Mouse (Mus musculus) stomach, postnatal 0 days (tissue): ENCODE measurements around the gene Lgals8. TPM values are rescaled to one million over a fixed set of nuclear protein-coding genes. Genes with fewer than 3 reads are reported as not detected.
A peak's percentile ranks its signal among the peaks of the same experiment; 100 is the strongest.

ENCODE experiments used
- ATAC-seq: fragments of 200-750 bp; cut with Nextera tagmentation; 2 replicates; pipeline ENCODE4 v1.8.0; 2017; ENCODE audit not compliant: low FRiP score, low TSS enrichment
- DNase-seq: peaks from one replicate; pipeline ENCODE4 v3.0.0-alpha.2; 2016; ENCODE audit warnings: low spot score
- H3K27ac ChIP-seq: fragments of 300-500 bp; sonication (generic); replicated peaks from 2 replicates; pipeline ENCODE4 v1.5.1; 2014; ENCODE audit warnings: mild to moderate bottlenecking, control low read depth
- H3K27me3 ChIP-seq: fragments of 300-500 bp; sonication (generic); 2 replicates; pipeline ENCODE4 v1.6.1; 2014; ENCODE audit warnings: low read length; ENCODE audit not compliant: control insufficient read depth, insufficient read depth
- H3K36me3 ChIP-seq: fragments of 300-500 bp; sonication (generic); 2 replicates; pipeline ENCODE4 v1.6.1; 2014; ENCODE audit warnings: low read length, mixed read lengths; ENCODE audit not compliant: control insufficient read depth, insufficient read depth
- H3K4me1 ChIP-seq: fragments of 300-500 bp; sonication (generic); replicated peaks from 2 replicates; pipeline ENCODE4 v1.6.1; 2014; ENCODE audit warnings: antibody characterized with exemption; ENCODE audit not compliant: control insufficient read depth, insufficient read depth
- H3K4me2 ChIP-seq: fragments of 300-500 bp; sonication (generic); replicated peaks from 2 replicates; pipeline ENCODE4 v1.6.1; 2014; ENCODE audit warnings: low read depth, mild to moderate bottlenecking, control low read depth, moderate library complexity
- H3K4me3 ChIP-seq: fragments of 300-500 bp; sonication (generic); 2 replicates; pipeline ENCODE4 v1.5.1; 2014; ENCODE audit warnings: low read depth, low read length, control low read depth
- H3K9ac ChIP-seq: fragments of 300-500 bp; sonication (generic); 2 replicates; pipeline ENCODE4 v1.6.1; 2014; ENCODE audit warnings: mild to moderate bottlenecking, low read length, control low read depth, mixed read lengths
- H3K9me3 ChIP-seq: fragments of 300-500 bp; sonication (generic); 2 replicates; pipeline ENCODE4 v1.6.1; 2016; ENCODE audit warnings: low read length; ENCODE audit not compliant: control insufficient read depth
- CTCF ChIP-seq: IDR thresholded peaks from 2 replicates; pipeline ENCODE4 v1.5.1; 2016; ENCODE audit warnings: antibody characterized with exemption, low read depth, mild to moderate bottlenecking, moderate library complexity
- EP300 ChIP-seq: optimal IDR thresholded peaks from 2 replicates; pipeline ENCODE3; 2016; ENCODE audit warnings: antibody characterized with exemption
- WGBS: fragments of 180-500 bp; shearing (Covaris S2); extraction: QIAGEN DNeasy Blood & Tissue Kit; methylation state at CpG from one replicate; pipeline ENCODE4 v1.1.7; 2014; 5-methylcytosine and 5-hydroxymethylcytosine counted together
- polyA plus RNA-seq: library from polyadenylated mRNA; unstranded; fragments of >200 nt; fragmentation: Nextera tagmentation; extraction: Ambion mirVana; gene quantifications from 2 replicates; pipeline ENCODE4 v1.2.1, GENCODE M21; 2015

The Lgals8 gene
- 24.0 and 26.1 TPM in 2 replicates for polyA plus RNA-seq

GRCm38 (mm10) chr13:12464844-12465243 lies at the start of gene Lgals8:
Gene Lgals8 (minus strand): TSS chr13:12464944.
- DNase-seq, result no peak
- 84% methylated on average over 1 of the region's 1 CpGs for WGBS
- no peak for TF ChIP-seq EP300
- no peak for TF ChIP-seq CTCF

GRCm38 (mm10) chr13:12511189-12511965 lies 46.6 kb upstream of the Lgals8 start:
- no peaks in the 10 kb centered on the region for H3K36me3 ChIP-seq
- H3K4me1 ChIP-seq, result no peaks in the 10 kb centered on the region
- H3K4me2 ChIP-seq, result no peak overlapping the region
- no peak for TF ChIP-seq CTCF
- TF ChIP-seq EP300, result no peak
- H3K27ac ChIP-seq, result no peak overlapping the region
- H3K9ac ChIP-seq, result no peak overlapping the region
- DNase-seq (peak; percentile 58), ATAC-seq (peak; percentile 45; the same call in 1 of the 2 replicates)
- no peaks in the 10 kb centered on the region for H3K9me3 ChIP-seq
- WGBS, result 42% methylated on average over 9 of the region's 9 CpGs
- H3K27me3 ChIP-seq, result no peaks in the 10 kb centered on the region
- no peak overlapping the region for H3K4me3 ChIP-seq

More at GRCm38 (mm10) chr13:12464844-12465243, at the start of gene Lgals8:
- Histone ChIP-seq H3K4me1 (no peaks in the 10 kb centered on the region), H3K27me3 (no peaks in the 10 kb centered on the region), H3K27ac (no peak within 1 kb of the TSS), H3K36me3 (no peaks in the 10 kb centered on the region), H3K9ac (no peak within 1 kb of the TSS), H3K4me3 (no peak within 1 kb of the TSS), H3K9me3 (no peaks in the 10 kb centered on the region), H3K4me2 (no peak within 1 kb of the TSS)
- ATAC-seq, result no peak

GRCm38 (mm10) chr13:12510032-12510431 lies 45.3 kb upstream of the Lgals8 start:
- ATAC-seq (peak; percentile 86), DNase-seq (peak; percentile 54)
- no peaks in the 10 kb centered on the region for H3K4me1 ChIP-seq
- no peaks in the 10 kb centered on the region for H3K27me3 ChIP-seq
- TF ChIP-seq CTCF (no peak), EP300 (no peak)
- no peak overlapping the region for H3K4me2 ChIP-seq
- H3K4me3 ChIP-seq, result no peak overlapping the region
- H3K36me3 ChIP-seq, result no peaks in the 10 kb centered on the region
- no peaks in the 10 kb centered on the region for H3K9me3 ChIP-seq
- H3K9ac ChIP-seq, result no peak overlapping the region
- no peak overlapping the region for H3K27ac ChIP-seq
- WGBS, result 42% methylated on average over 6 of the region's 6 CpGs

- H3K9ac ChIP-seq, result no peak overlapping the region
Observed at GRCm38 (mm10) chr13:12507426-12507825, 42.7 kb upstream of the Lgals8 start.

GRCm38 (mm10) chr13:12505359-12505758 lies 40.6 kb upstream of the Lgals8 start:
- WGBS, result 68% methylated on average over 3 of the region's 3 CpGs
- TF ChIP-seq EP300 (no peak), CTCF (no peak)

More at GRCm38 (mm10) chr13:12507426-12507825, 42.7 kb upstream of the Lgals8 start:
- WGBS, result 83% methylated on average over 6 of the region's 6 CpGs
- Histone ChIP-seq H3K36me3 (no peaks in the 10 kb centered on the region), H3K27ac (no peak overlapping the region), H3K4me3 (no peak overlapping the region), H3K27me3 (no peaks in the 10 kb centered on the region), H3K4me1 (0 out of 2 replicates have a peak, but pooled peaks cover 3% of the 10 kb centered on the region), H3K4me2 (no peak overlapping the region), H3K9me3 (no peaks in the 10 kb centered on the region)
- no peak for TF ChIP-seq EP300
- TF ChIP-seq CTCF, result no peak
- ATAC-seq (no peak), DNase-seq (no peak)

GRCm38 (mm10) chr13:12503238-12503751 lies 38.6 kb upstream of the Lgals8 start:
- Histone ChIP-seq H3K27me3 (no peaks in the 10 kb centered on the region), H3K4me1 (0 out of 2 replicates have a peak, but pooled peaks cover 3% of the 10 kb centered on the region), H3K9ac (no peak overlapping the region), H3K4me3 (no peak overlapping the region), H3K9me3 (no peaks in the 10 kb centered on the region), H3K4me2 (no peak overlapping the region), H3K27ac (peak overlapping the region; percentile 45), H3K36me3 (no peaks in the 10 kb centered on the region)
- TF ChIP-seq CTCF (no peak), EP300 (no peak)
- WGBS, result 47% methylated on average over 11 of the region's 11 CpGs
- DNase-seq (no peak), ATAC-seq (no peak)

More at GRCm38 (mm10) chr13:12505359-12505758, 40.6 kb upstream of the Lgals8 start:
- Histone ChIP-seq H3K9me3 (no peaks in the 10 kb centered on the region), H3K4me2 (no peak overlapping the region), H3K27me3 (no peaks in the 10 kb centered on the region), H3K36me3 (no peaks in the 10 kb centered on the region), H3K4me1 (0 out of 2 replicates have a peak, but pooled peaks cover 3% of the 10 kb centered on the region), H3K9ac (no peak overlapping the region), H3K27ac (no peak overlapping the region), H3K4me3 (no peak overlapping the region)
- ATAC-seq (no peak), DNase-seq (peak; percentile 24)
